Mouse (Mus musculus) G1E-ER4 (cell line): ENCODE measurements around the gene Arhgap19. TPM values are rescaled to one million over a fixed set of nuclear protein-coding genes. Genes with fewer than 3 reads are reported as not detected.

Experiments used
- GATA1 ChIP-seq: IDR thresholded peaks from one replicate; pipeline ENCODE4 v1.8.0; 2012; ENCODE audit warnings: low read length, inconsistent platforms
- polyA plus RNA-seq: library from polyadenylated mRNA; stranded (reverse); fragments of >175 nt; gene quantifications from 2 replicates; pipeline ENCODE4 v1.2.3, GENCODE M21; 2012

Gene Arhgap19
- polyA plus RNA-seq, 1 experiment, result 13.1 TPM

DNA sequence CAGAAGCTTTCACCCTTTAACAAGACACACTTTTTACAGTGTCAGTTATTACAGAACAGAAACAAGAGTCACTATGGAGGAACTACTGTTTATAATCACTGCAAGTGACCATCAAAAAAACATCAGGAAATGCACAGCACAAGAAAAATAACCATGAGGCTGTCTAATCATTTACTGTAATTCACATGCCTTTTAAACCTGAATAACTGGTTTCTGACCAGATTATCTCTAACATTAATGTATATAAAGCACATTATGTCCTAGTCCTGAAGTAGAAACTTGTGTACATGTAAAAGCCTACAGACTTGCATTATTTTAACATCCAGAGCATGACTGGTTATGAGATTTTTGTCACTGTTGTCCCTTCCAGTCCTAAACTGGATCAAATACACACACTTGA, 7.8 kb downstream of the Arhgap19 start:
- no peak for TF ChIP-seq GATA1

DNA sequence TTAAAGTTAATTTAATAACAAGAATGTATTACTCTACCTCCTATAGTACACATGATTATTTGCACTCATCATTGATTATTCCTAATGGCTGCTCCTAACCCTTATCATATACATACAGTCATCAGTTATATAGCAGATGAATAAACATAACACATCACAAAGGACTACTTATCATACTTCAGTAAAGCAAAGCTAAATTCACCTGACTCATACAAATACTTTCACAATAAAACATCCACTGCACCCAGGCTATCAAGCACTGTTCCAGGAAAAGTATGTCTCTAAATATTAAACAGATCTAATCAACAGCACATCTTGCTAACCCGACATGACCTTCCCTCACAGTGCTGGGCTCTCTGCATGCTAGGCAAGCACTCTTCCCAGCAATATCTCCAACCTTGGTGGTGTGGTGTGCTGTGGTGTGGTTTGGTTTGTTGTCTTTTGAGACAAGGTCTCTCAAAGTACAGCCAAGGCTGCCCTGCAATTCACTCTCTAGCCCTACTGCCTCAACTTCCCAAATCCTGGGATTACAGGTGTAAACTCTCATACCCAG, 8.8 kb downstream of the Arhgap19 start:
- TF ChIP-seq GATA1, result no peak

DNA sequence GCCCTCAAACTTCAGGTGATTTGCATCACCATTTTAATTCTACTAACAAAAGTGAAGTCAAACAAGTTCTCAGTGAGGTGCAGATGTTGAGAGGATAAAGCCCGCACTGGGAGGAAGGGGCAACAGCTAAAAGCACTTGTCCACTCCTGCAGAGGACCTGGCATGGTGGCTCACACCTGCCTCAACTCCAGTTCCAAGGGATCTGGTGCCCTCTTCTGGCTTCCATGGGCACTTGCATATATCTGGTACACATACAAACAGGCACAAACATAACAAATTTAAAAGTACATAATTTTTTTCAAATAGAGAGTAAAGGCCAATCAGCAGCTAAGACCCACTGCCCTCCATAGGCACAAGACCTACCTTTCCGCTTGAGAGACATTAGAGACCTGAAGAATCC, 10.5 kb downstream of the Arhgap19 start:
- TF ChIP-seq GATA1, result no peak

DNA sequence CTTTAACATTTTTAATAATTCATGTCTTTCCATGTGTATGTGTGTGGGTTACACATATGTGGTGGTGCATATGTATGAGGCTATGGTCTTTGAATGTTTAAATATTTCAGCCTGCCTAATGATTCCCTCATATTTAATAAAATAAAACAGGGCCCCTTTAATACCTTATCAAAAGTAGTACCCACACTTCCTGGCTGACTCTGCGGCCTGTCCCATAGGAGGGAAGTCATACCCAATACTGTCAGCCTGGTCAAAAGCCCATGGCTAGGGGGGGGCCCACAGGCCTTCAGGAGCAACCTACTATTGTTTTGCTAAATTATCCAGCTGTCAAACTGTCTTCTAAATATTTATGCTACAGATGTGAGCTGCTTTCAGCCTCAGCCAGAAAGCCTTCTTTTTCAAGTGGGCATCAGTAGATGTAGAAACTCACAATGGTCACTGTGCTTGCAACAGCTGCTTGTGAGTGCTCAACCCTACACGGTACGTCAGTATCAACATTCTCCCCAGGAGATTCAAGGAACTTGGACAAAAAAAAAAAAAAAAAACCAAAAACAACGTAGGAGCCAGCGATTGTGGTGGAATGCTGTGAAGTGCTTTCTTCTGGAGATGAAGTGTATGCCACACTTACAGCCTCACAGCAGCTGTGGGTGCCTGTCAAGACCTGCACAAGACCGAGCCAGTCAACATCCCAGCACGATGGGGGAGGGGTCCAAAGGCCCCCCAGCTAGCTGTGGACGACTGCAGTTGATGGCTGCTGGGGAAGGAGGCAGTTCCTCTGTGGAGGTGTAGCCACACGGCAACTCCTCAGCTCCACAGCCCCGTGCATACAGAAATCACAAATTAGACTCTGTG, 12.5 kb downstream of the Arhgap19 start:
- TF ChIP-seq GATA1, result no peak

DNA sequence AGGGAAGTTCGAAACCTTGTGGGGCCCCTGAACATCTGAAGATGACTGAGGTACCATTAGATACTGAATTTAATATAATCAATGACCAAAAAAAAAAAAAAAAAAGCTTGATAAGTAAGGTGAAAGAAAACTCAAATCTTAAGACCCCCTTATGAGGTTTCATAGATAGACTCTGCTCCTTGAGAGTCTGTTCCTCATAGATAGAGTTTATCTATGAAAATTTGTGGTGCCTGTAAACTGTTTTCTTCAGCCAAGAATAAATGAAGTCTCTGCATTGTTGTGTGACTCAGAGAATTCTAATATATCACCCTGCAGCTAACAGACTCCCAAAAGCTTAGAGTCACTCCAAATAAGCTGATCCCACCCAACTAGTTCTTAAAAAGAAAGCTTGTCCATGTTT, 15.0 kb downstream of the Arhgap19 start:
- TF ChIP-seq GATA1, result no peak

DNA sequence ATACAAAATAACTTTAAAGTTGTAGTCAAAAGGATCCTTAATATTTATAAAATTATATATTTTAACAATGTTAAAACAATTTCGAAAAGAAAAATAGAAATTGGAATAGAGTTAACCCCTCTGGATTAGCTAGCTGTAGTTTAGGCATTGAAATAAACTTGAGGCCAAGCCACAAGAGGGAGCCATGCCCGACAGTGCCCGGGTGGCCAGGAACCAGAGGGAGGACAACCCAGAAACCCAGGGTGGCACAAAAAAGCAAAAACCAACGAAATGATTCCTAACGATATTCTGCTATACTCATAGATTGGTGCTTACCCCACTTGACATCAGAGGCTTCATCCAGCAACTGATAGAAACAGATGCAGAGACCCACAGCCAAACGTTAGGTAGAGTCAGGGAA, 24.3 kb downstream of the Arhgap19 start:
- TF ChIP-seq GATA1, result no peak

DNA sequence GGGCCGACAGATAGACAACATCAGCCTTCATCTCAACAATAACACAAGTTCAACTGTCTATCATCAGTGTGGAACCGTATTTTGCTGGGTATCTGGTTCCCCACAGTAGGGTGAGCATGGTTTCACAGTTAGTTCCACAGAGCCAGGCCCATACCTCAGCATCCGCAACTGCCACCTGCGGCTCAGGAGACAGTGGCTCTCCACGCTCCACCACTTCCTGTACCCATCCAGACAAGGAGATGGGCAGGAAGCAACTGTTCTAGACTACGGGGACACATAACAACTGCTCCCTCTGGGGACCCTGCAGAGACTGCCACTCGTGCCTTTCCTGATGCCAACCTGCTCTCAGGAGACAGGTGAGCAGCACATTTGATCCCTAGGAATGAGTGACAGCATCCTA, 33.1 kb downstream of the Arhgap19 start:
- TF ChIP-seq GATA1, result no peak

DNA sequence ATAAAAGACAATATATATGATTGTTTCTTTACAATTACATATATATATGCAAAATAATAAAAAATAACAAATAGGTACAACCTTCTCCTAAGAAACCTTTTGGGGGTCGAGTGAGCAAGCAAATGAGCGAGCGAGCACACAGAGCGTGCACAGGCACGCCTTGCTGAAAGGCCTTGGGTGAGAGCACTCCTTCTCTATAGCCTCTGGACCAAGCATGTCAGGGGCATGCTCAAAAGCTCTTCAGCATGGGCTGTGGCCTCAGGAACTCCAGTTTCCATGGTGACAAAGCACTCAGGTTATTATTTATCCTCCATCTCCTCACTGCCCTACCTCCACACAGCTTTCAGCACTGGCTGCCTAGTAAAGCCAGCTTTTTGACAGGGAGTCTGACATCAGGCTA, 35.2 kb downstream of the Arhgap19 start:
- no peak for TF ChIP-seq GATA1

DNA sequence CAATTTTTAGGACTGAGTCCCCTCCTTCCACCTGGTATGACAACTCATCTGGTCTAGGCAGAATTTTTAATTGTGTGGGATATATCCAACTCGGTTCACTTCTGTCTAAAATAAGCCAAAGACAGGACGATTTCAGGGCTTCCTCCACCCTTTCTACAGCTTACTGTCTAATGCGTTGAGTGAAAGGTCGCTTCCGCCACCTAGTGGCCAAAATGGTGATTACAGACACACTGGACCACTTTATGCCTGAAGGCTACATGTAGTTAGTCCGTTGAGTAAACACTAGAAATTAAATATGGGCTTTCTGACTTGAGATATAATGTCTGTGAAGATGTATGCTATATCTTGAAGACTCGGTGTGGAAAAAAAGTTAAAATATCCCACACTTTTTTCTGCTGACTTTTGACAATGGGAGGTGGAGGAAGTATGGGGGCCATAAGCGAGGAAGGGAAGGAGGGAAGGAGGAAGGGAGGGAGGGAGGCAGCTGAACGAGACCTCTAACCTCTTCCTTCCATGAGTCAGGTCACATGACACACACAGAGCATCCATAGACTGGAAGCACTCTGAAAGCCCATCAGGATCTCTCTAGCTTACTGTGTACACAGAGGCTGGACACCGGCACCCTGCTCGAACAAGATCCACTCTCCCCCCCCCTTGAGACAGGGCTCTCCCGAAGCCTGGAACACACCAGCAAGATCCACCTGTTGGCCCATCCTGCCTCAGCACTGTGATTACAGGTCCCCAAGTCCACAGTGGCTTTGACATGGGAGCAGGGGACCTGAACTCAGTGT, 37.8 kb downstream of the Arhgap19 start:
- TF ChIP-seq GATA1, result no peak

DNA sequence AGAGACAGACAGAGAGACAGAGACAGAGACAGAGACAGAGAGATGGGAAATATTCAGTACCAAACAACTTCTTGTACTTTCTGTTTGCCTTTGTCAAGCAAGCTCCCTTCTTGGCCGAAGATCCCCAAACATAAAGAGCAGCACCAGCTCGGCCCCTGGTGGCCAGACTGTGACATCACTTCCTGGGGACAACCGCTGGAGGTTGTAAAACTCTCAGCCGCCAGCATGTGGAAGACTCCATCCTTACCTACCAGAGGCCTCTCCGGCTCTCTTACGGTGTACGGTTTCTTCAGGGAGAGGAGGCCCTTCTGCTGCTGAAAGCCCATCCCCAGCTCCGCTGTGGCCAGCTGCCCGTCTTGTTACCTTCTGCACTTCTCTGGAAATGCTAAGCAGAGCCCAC, 40.3 kb downstream of the Arhgap19 start:
- TF ChIP-seq GATA1, result no peak

DNA sequence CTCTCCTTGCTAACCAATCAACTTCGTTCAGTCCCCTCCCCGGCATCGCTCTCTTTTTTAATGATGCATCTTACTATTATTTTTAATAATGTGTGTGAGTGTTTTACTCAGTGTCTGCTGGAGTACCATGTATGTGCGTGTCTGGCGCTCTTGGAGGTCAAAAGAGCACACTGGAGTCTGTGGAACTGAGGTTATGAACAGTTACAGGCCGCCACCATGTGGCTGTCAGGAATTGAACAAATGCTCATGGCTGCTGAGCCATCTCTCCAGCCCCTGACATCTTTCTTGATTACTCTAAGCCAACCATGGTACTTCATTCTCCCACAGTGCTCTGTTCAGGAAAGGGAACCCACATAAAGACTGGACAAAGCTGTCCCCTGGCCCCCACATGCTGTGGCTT, 42.1 kb downstream of the Arhgap19 start:
- TF ChIP-seq GATA1, result no peak

DNA sequence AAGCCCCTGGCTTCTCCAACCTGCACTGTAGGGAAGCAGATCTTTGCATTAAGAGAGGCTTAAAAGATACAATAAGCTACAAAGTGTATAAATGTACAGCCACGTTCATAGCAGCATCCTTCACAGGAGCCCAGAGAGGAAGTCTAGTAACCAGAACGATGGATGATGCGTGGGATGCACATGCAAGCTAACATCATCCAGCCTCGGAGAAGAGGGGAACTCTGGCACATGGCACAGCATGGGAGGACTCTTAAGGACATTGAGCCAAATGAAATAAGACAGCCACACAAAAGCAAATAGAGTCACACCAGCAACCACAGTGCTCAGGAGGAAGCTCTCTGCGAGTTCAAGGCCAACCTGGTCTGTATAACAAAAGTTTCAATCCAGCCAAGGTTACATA, 42.6 kb downstream of the Arhgap19 start:
- no peak for TF ChIP-seq GATA1

DNA sequence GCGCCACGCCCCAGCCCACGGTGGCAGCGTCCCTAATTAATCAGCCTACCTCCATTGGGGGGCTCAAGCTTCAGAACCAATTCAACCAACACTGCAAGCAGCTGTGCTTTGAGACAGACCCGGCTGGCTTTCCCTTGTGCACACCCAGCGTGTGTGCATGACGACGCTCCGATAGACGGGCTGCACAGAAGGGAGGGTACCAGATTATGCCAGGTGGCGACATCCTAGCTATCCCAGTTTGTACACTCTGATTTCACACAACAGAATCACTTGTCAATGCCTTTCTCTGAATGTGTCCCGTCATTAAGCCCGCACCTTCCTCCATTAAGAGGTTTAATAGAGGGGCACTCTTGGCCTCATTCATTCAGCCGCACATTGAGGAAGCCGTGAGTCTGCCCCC, 47.1 kb downstream of the Arhgap19 start:
- TF ChIP-seq GATA1, result no peak

DNA sequence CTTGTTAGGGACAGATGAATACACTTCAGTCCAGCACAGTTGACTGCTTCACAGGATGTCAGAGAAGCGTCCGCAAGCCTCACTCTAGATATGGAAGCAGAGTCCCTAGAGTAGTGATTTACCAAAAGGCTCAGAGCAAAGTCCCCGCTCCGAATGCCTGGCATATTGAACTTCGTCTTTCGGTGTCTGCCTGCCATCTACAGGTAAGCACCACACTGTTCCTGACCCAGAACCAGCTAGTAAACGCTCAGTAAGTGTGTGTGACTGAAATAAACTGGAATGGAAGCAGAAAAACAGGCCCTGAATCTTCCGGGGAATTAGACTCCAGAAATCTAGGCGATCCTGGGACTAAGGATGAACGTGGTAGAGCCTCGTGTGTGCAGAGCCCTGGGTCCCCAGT, 49.9 kb downstream of the Arhgap19 start:
- TF ChIP-seq GATA1, result no peak

DNA sequence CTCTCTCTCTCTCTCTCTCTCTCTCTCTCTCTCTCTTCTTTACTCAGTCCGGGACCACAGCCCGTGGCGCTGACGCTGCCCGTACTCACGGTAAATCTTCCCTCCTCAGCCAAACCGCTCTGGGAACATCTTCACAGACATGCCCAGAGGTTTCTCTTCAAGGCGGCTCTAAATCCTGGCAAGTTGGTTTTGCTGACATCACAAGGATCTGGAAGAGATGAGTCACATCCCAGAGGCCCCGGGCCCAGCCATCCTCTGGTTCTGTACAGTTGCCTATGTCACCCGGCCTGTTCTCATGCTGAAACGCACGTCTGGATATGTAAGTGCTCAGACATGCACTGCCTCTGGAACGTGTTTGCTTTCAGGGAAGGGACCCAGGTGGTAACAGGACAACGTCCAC, 54.4 kb downstream of the Arhgap19 start:
- no peak for TF ChIP-seq GATA1

DNA sequence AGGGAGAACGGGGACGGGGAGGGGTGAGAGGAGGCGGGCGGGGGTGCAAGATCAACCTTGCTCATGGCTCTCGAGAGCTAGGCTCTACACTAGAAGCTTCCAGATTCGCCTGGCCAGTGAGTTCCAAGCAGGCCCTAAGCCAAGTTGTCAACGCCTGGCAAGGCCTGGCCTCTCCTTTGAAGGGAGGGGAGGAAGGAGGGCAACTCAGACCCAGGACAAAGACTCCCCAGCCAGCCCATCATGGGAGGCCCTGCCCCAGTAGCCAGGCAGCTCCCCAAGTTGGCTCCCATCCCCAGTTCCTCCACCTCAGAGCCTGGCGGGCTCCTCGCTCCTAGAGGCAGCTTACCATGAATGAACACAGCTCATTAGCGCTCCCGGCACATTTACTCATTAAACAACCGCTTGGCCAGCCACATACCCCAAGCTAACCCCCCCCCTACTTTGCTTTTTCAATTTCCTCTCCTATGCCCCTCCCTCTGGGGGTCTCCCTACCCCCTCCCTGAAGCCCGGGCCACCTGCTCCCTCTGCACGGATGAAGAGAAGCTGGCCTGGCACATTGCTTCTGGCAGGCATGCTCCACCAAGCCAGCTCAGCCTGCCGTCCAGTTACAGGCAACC, 55.8 kb downstream of the Arhgap19 start:
- no peak for TF ChIP-seq GATA1

DNA sequence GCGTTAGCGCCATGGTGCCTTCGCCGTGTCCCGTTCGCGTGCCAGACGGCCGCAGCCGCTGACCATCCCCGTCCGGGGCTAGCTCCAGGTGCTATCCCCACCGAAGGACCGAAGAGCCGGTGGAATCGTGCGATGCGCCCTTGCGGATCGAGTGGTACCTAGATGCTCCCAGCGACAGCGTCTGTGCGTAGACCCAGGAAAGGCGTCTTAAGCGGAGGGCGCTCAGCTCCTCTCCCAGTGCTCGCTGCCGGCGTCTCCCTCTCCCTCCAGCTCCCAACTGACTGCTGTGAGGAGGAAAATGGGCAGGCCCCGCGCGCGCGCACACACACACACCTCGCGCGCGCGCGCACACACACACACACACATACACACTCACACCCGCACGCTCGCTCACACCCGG, 58.5 kb downstream of the Arhgap19 start, which contains the start of gene Slit1:
Gene Slit1 (minus strand): TSS at position 270 of the 400 bp plus-strand sequence.
- TF ChIP-seq GATA1, result no peak
